Mouse (Mus musculus) kidney, embryonic 14.5 days (tissue): ENCODE results near the gene Ap2a2. TPM values are rescaled to one million over a fixed set of nuclear protein-coding genes. Genes with fewer than 3 reads are reported as not detected.
A peak's percentile ranks its signal among the peaks of the same experiment; 100 is the strongest.
"Not testable (repeated sequence)": the region's sequence is repeated elsewhere in the genome, so short reads cannot be mapped to it uniquely, and the experiment has no call there.

ENCODE experiments used
- ATAC-seq: fragments of 200-750 bp; cut with Nextera tagmentation; 2 replicates; pipeline ENCODE4 v1.8.0; 2017; ENCODE audit warnings: moderate number of reproducible peaks, mild to moderate bottlenecking, moderate TSS enrichment, moderate library complexity; ENCODE audit not compliant: low FRiP score, low TSS enrichment
- H3K27ac ChIP-seq: fragments of 300-500 bp; sonication (generic); 2 replicates; pipeline ENCODE4 v1.5.1; 2014; ENCODE audit warnings: low read depth, mild to moderate bottlenecking, low read length, moderate library complexity, mixed read lengths
- H3K27me3 ChIP-seq: fragments of 300-500 bp; sonication (generic); 2 replicates; pipeline ENCODE4 v1.6.1; 2014; ENCODE audit warnings: mild to moderate bottlenecking, low read length; ENCODE audit not compliant: control insufficient read depth, insufficient read depth
- H3K36me3 ChIP-seq: fragments of 300-500 bp; sonication (generic); 2 replicates; pipeline ENCODE4 v1.6.1; 2014; ENCODE audit warnings: low read length, mixed read lengths; ENCODE audit not compliant: control insufficient read depth, insufficient read depth
- H3K4me1 ChIP-seq: fragments of 300-500 bp; sonication (generic); 2 replicates; pipeline ENCODE4 v1.6.1; 2014; ENCODE audit warnings: low read length, mixed read lengths; ENCODE audit not compliant: control insufficient read depth, insufficient read depth
- H3K4me2 ChIP-seq: fragments of 300-500 bp; sonication (generic); replicated peaks from 2 replicates; pipeline ENCODE4 v1.6.1; 2014; ENCODE audit warnings: low read depth, mild to moderate bottlenecking, low read length
- H3K4me3 ChIP-seq: fragments of 300-500 bp; sonication (generic); 2 replicates; pipeline ENCODE4 v1.5.1; 2014; ENCODE audit warnings: mild to moderate bottlenecking, low read length
- H3K9ac ChIP-seq: fragments of 300-500 bp; sonication (generic); 2 replicates; pipeline ENCODE4 v1.6.1; 2014; ENCODE audit warnings: low read depth, mild to moderate bottlenecking, low read length, moderate library complexity
- H3K9me3 ChIP-seq: fragments of 300-500 bp; sonication (generic); 2 replicates; pipeline ENCODE4 v1.6.1; 2016; ENCODE audit warnings: low read length; ENCODE audit not compliant: control insufficient read depth
- WGBS: fragments of 180-500 bp; shearing (Covaris S2); extraction: QIAGEN DNeasy Blood & Tissue Kit; methylation state at CpG from one replicate; pipeline ENCODE4 v1.1.7; 2014; 5-methylcytosine and 5-hydroxymethylcytosine counted together
- polyA plus RNA-seq: library from polyadenylated mRNA; unstranded; fragments of >200 nt; fragmentation: Nextera tagmentation; extraction: Ambion mirVana; gene quantifications from 2 replicates; pipeline ENCODE4 v1.2.1, GENCODE M21; 2014

Gene Ap2a2
- polyA plus RNA-seq, 1 experiment from 2014 or later, result 76.3 TPM

- H3K27me3 ChIP-seq, result no peaks in the 10 kb centered on the region
- WGBS, result 49% methylated on average over 11 of the region's 11 CpGs
These were observed 85.8 kb downstream of the Ap2a2 start for GRCm38 (mm10) chr7:141647815-141648214.

GRCm38 (mm10) chr7:141652191-141652590, 90.2 kb downstream of the Ap2a2 start:
- WGBS, result 43% methylated on average over 7 of the region's 7 CpGs
- no peak overlapping the region for H3K9ac ChIP-seq
- H3K9me3 ChIP-seq, result no peaks in the 10 kb centered on the region
- H3K36me3 ChIP-seq, result no peaks in the 10 kb centered on the region
- H3K27ac ChIP-seq, result no peak overlapping the region
- no peak for ATAC-seq
- no peak overlapping the region for H3K4me2 ChIP-seq
- H3K4me3 ChIP-seq, result no peak overlapping the region
- no peaks in the 10 kb centered on the region for H3K4me1 ChIP-seq
- H3K27me3 ChIP-seq, result no peaks in the 10 kb centered on the region

More at GRCm38 (mm10) chr7:141647815-141648214, 85.8 kb downstream of the Ap2a2 start:
- H3K36me3 ChIP-seq, result no peaks in the 10 kb centered on the region
- H3K9me3 ChIP-seq, result no peaks in the 10 kb centered on the region
- no peak overlapping the region for H3K4me2 ChIP-seq
- no peak overlapping the region for H3K9ac ChIP-seq
- no peak for ATAC-seq
- no peak overlapping the region for H3K4me3 ChIP-seq
- no peaks in the 10 kb centered on the region for H3K4me1 ChIP-seq
- H3K27ac ChIP-seq, result no peak overlapping the region

GRCm38 (mm10) chr7:141660346-141660745, 98.4 kb downstream of the Ap2a2 start:
- H3K4me2 ChIP-seq, result no peak overlapping the region
- H3K36me3 ChIP-seq, result no peaks in the 10 kb centered on the region
- H3K9ac ChIP-seq, result no peak overlapping the region
- no peaks in the 10 kb centered on the region for H3K27me3 ChIP-seq
- ATAC-seq, result no peak
- no peaks in the 10 kb centered on the region for H3K4me1 ChIP-seq
- 89% methylated on average over 1 of the region's 1 CpGs for WGBS
- H3K27ac ChIP-seq, result no peak overlapping the region
- H3K4me3 ChIP-seq, result no peak overlapping the region
- H3K9me3 ChIP-seq, result no peaks in the 10 kb centered on the region

GRCm38 (mm10) chr7:141661481-141661880, 99.5 kb downstream of the Ap2a2 start:
- Histone ChIP-seq H3K36me3 (no peaks in the 10 kb centered on the region), H3K4me1 (no peaks in the 10 kb centered on the region), H3K27me3 (no peaks in the 10 kb centered on the region), H3K9ac (no peak overlapping the region), H3K4me2 (no peak overlapping the region), H3K27ac (no peak overlapping the region), H3K4me3 (no peak overlapping the region), H3K9me3 (no peaks in the 10 kb centered on the region)
- ATAC-seq, result no peak
- WGBS, result 75% methylated on average over 3 of the region's 3 CpGs

GRCm38 (mm10) chr7:141662223-141662622, 100.2 kb downstream of the Ap2a2 start:
- H3K4me1 ChIP-seq, result no peaks in the 10 kb centered on the region
- no peak overlapping the region for H3K4me3 ChIP-seq
- no peak overlapping the region for H3K4me2 ChIP-seq
- no peaks in the 10 kb centered on the region for H3K9me3 ChIP-seq
- H3K9ac ChIP-seq, result no peak overlapping the region
- H3K36me3 ChIP-seq, result no peaks in the 10 kb centered on the region
- no peaks in the 10 kb centered on the region for H3K27me3 ChIP-seq
- no peak overlapping the region for H3K27ac ChIP-seq
- ATAC-seq, result no peak
- WGBS, result 57% methylated on average over 5 of the region's 5 CpGs

- H3K4me3 ChIP-seq, result no peak overlapping the region
- no peak overlapping the region for H3K9ac ChIP-seq
- H3K36me3 ChIP-seq, result no peaks in the 10 kb centered on the region
- H3K9me3 ChIP-seq, result no peaks in the 10 kb centered on the region
- no peak overlapping the region for H3K27ac ChIP-seq
- H3K27me3 ChIP-seq, result no peaks in the 10 kb centered on the region
- ATAC-seq, result peak; percentile 64; the same call in 1 of the 2 replicates
- no peaks in the 10 kb centered on the region for H3K4me1 ChIP-seq
- no peak overlapping the region for H3K4me2 ChIP-seq
- WGBS, result 13% methylated on average over 4 of the region's 4 CpGs
These were observed 104.2 kb downstream of the Ap2a2 start for GRCm38 (mm10) chr7:141666190-141666589.

GRCm38 (mm10) chr7:141669097-141669496, 107.1 kb downstream of the Ap2a2 start:
- H3K9me3 ChIP-seq, H3K4me1 ChIP-seq, H3K27ac ChIP-seq, H3K4me2 ChIP-seq, H3K27me3 ChIP-seq, H3K9ac ChIP-seq, ATAC-seq, H3K36me3 ChIP-seq, H3K4me3 ChIP-seq: not testable (repeated sequence)
- 76% methylated on average over 3 of the region's 3 CpGs for WGBS

- 84% methylated on average over 4 of the region's 4 CpGs for WGBS
- H3K36me3 ChIP-seq, result no peaks in the 10 kb centered on the region
- ATAC-seq, result no peak
- H3K4me3 ChIP-seq, result no peak overlapping the region
- no peak overlapping the region for H3K4me2 ChIP-seq
- H3K9me3 ChIP-seq, result no peaks in the 10 kb centered on the region
- no peak overlapping the region for H3K9ac ChIP-seq
- H3K27me3 ChIP-seq, result no peaks in the 10 kb centered on the region
- no peak overlapping the region for H3K27ac ChIP-seq
- no peaks in the 10 kb centered on the region for H3K4me1 ChIP-seq
These were observed 109.0 kb downstream of the Ap2a2 start for GRCm38 (mm10) chr7:141670999-141671398.

- no peak overlapping the region for H3K4me2 ChIP-seq
- no peak overlapping the region; the same call in 1 of the 2 replicates for H3K9ac ChIP-seq
- no peak overlapping the region for H3K27ac ChIP-seq
- H3K9me3 ChIP-seq, result no peaks in the 10 kb centered on the region
- H3K27me3 ChIP-seq, result no peaks in the 10 kb centered on the region
- H3K4me3 ChIP-seq, result no peak overlapping the region
- no peak for ATAC-seq
- no peaks in the 10 kb centered on the region for H3K36me3 ChIP-seq
- no peaks in the 10 kb centered on the region for H3K4me1 ChIP-seq
- WGBS, result 85% methylated on average over 5 of the region's 5 CpGs
These were observed 109.8 kb downstream of the Ap2a2 start for GRCm38 (mm10) chr7:141671626-141672291.
